Mouse (Mus musculus) liver, adult 2 months (tissue): ENCODE measurements at regions not wholly inside any gene's neighbourhood (a gene's known extent, or its start where the extent isn't known, plus 50 kb on each side); places are given as distances from the start of the nearest gene placed in this dataset.

Source experiments
- CTCF ChIP-seq: fragments of 200-500 bp; IDR thresholded peaks from 2 replicates; pipeline ENCODE4 v1.5.1; 2011; ENCODE audit warnings: low read depth, low read length, control low read depth
- POLR2A ChIP-seq: fragments of 200-500 bp; IDR thresholded peaks from 2 replicates; pipeline ENCODE4 v1.6.1; 2011; ENCODE audit warnings: low read length, control low read depth; ENCODE audit not compliant: insufficient read depth; ENCODE audit errors: extremely low read depth

DNA sequence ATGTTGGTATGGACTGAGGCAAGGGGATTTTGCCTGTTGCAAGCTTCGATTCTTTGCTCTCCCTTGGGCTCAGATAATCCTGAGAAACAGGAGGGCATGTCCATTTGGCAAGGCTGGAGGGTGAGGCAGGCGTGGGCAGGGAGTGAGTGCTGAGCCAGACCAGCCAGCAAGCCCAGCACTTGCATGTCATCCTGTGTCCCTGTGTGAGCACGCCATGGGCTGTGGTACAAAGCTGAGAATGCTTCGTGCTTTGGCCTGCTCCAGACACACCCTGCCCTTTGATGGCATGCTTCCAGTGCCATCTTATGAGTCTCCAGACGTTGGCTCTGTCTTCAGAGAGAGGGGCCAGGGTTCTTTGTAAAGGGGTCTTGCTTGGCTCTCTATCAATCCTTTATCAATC is 557.1 kb downstream of the Vrk1 start:
- TF ChIP-seq CTCF (no peak), POLR2A (no peak)
